Mouse (Mus musculus): ENCODE measurements around the gene Dnajc15. TPM values are rescaled to one million over a fixed set of nuclear protein-coding genes. Genes with fewer than 3 reads are reported as not detected.

Dnajc15 gene
- polyA plus RNA-seq, 1 experiment = 12.3 TPM

GRCm38 (mm10) chr14:77773331-77773730, 101.6 kb downstream of the Dnajc15 start:
- H3K27ac ChIP-seq (ENCODE audit: control insufficient read depth, insufficient read depth, low read length) = no peak overlapping the region
- TF ChIP-seq POLR2A (IDR thresholded peaks at IDR 0.05; ENCODE audit: control insufficient read depth, extremely low read depth, insufficient read depth, low read length, poor library complexity) (no peak), CTCF (IDR thresholded peaks at IDR 0.05; ENCODE audit: borderline replicate concordance, control insufficient read depth, extremely low read depth, insufficient read depth, low read length, poor library complexity) (no peak)
- 96% methylated on average over 8 of the region's 8 CpGs for WGBS
- H3K36me3 ChIP-seq (ENCODE audit: control insufficient read depth, insufficient read depth, low read length) = no peaks in the 10 kb centered on the region
- DNase-seq = no peak
- H3K4me3 ChIP-seq (ENCODE audit: control insufficient read depth, insufficient read depth, low read length) = no peak overlapping the region
- H3K4me1 ChIP-seq (replicated peaks; ENCODE audit: control insufficient read depth, insufficient read depth, low read length) = peaks cover 11% of the 10 kb centered on the region
- H3K27me3 ChIP-seq (ENCODE audit: control insufficient read depth, insufficient read depth, low read length) = no peaks in the 10 kb centered on the region

- WGBS = 85% methylated on average over 2 of the region's 2 CpGs
- Histone ChIP-seq H3K4me3 (ENCODE audit: control insufficient read depth, insufficient read depth, low read length) (no peak overlapping the region), H3K4me1 (replicated peaks; ENCODE audit: control insufficient read depth, insufficient read depth, low read length) (peaks cover 11% of the 10 kb centered on the region), H3K27ac (ENCODE audit: control insufficient read depth, insufficient read depth, low read length) (no peak overlapping the region), H3K27me3 (ENCODE audit: control insufficient read depth, insufficient read depth, low read length) (no peaks in the 10 kb centered on the region), H3K36me3 (ENCODE audit: control insufficient read depth, insufficient read depth, low read length) (no peaks in the 10 kb centered on the region)
- no peak for DNase-seq
- no peak for TF ChIP-seq CTCF (IDR thresholded peaks at IDR 0.05; ENCODE audit: borderline replicate concordance, control insufficient read depth, extremely low read depth, insufficient read depth, low read length, poor library complexity)
Measured at GRCm38 (mm10) chr14:77771626-77772025, 103.3 kb downstream of the Dnajc15 start.

Other genes starting within 250 kb of the Dnajc15 start
- gene Epsti1, start 29.1 kb upstream of the Dnajc15 start, polyA plus RNA-seq (2012; rRNA removed) = 48.6 and 64.6 TPM in 2 replicates
- gene Fam216b, start 213.9 kb upstream of the Dnajc15 start, polyA plus RNA-seq (2012; rRNA removed) = 0.14 and 0.18 TPM in 2 replicates